Mouse (Mus musculus): Measurements from ENCODE around the gene Ndrg4. TPM values are rescaled to one million over a fixed set of nuclear protein-coding genes. Genes with fewer than 3 reads are reported as not detected.

Gene Ndrg4
- polyA plus RNA-seq, 1 experiment from 2014 or later = 204 TPM

DNA sequence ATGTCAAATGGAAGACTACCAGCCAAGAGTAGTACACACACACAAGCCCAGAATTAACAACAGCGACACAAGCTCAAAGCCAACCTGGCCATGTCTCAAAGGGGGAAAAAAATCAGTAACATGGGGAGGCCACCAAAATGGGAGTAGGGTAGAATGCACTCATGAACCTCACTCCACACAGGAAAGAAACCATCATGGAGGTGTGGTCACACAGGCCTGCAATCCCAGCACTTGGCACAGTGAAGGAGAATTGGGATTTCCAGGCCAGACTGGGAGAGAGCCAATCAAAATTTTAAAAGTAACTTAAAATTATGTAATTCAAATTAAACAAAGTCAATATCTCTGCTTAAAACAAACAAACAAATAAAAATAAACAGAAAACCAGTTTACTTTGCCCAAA, 75.1 kb downstream of the Ndrg4 start:
- no peak overlapping the region for H3K27ac ChIP-seq (replicated peaks)
- no peaks in the 10 kb centered on the region for H3K4me1 ChIP-seq
- no peak overlapping the region for H3K4me3 ChIP-seq
- WGBS = 94% methylated on average over 1 of the region's 1 CpGs
- H3K36me3 ChIP-seq = peaks cover 77% of the 10 kb centered on the region
- H3K9me3 ChIP-seq = no peaks in the 10 kb centered on the region
- H3K27me3 ChIP-seq = no peaks in the 10 kb centered on the region
- H3K9ac ChIP-seq (replicated peaks) = no peak overlapping the region
- no peak for ATAC-seq (replicated peaks)
- H3K4me2 ChIP-seq (replicated peaks) = no peak overlapping the region

GRCm38 (mm10) chr8:95760323-95760722, 83.5 kb downstream of the Ndrg4 start:
- H3K4me2 ChIP-seq (replicated peaks) = no peak overlapping the region
- 92% methylated on average over 6 of the region's 6 CpGs for WGBS
- H3K4me1 ChIP-seq = no peaks in the 10 kb centered on the region
- no peak overlapping the region for H3K4me3 ChIP-seq
- no peak overlapping the region for H3K9ac ChIP-seq (replicated peaks)
- no peak for ATAC-seq (replicated peaks)
- H3K27ac ChIP-seq (replicated peaks) = no peak overlapping the region
- no peaks in the 10 kb centered on the region for H3K27me3 ChIP-seq
- no peaks in the 10 kb centered on the region for H3K9me3 ChIP-seq
- H3K36me3 ChIP-seq = peaks cover 83% of the 10 kb centered on the region

- Histone ChIP-seq H3K36me3 (peaks cover 86% of the 10 kb centered on the region), H3K4me3 (no peak overlapping the region), H3K9ac (replicated peaks) (no peak overlapping the region), H3K9me3 (no peaks in the 10 kb centered on the region), H3K27me3 (no peaks in the 10 kb centered on the region), H3K27ac (replicated peaks) (no peak overlapping the region), H3K4me1 (no peaks in the 10 kb centered on the region), H3K4me2 (replicated peaks) (no peak overlapping the region)
- 91% methylated on average over 1 of the region's 1 CpGs for WGBS
- ATAC-seq (replicated peaks) = no peak
Measured at GRCm38 (mm10) chr8:95764133-95764532, 87.4 kb downstream of the Ndrg4 start.

Small RNAs within 50 kb of the gene (microRNA-seq; reads per million reads assigned to microRNA genes)
- 0.66 reads per million for gene Mir7073

Other genes with a start within 250 kb of the Ndrg4 start
- gene Cfap20, start 242.1 kb upstream of the Ndrg4 start, polyA plus RNA-seq (2015; fragmentation: Nextera tagmentation; extraction: Ambion mirVana) = 131 and 141 TPM in 2 replicates
- 9.8 and 10.6 TPM in 2 replicates for gene Csnk2a2, start 186.9 kb upstream of the Ndrg4 start, polyA plus RNA-seq (2015; fragmentation: Nextera tagmentation; extraction: Ambion mirVana)
- 0.95 and 2.0 TPM in 2 replicates for gene Ccdc113, start 142.9 kb upstream of the Ndrg4 start, polyA plus RNA-seq (2015; fragmentation: Nextera tagmentation; extraction: Ambion mirVana)
- gene Prss54, start 100.6 kb upstream of the Ndrg4 start, polyA plus RNA-seq (2015; fragmentation: Nextera tagmentation; extraction: Ambion mirVana) = not detected in 2 replicates
- gene Gins3, start 43.5 kb upstream of the Ndrg4 start, polyA plus RNA-seq (2015; fragmentation: Nextera tagmentation; extraction: Ambion mirVana) = 10.6 and 14.0 TPM in 2 replicates
- gene Setd6, start 38.9 kb downstream of the Ndrg4 start, polyA plus RNA-seq (2015; fragmentation: Nextera tagmentation; extraction: Ambion mirVana) = 26.1 and 28.8 TPM in 2 replicates
- 51.7 and 52.7 TPM in 2 replicates for gene Cnot1, start 130.5 kb downstream of the Ndrg4 start, polyA plus RNA-seq (2015; fragmentation: Nextera tagmentation; extraction: Ambion mirVana)
- gene Sap18b, start 148.4 kb downstream of the Ndrg4 start, polyA plus RNA-seq (2015; fragmentation: Nextera tagmentation; extraction: Ambion mirVana) = 258 and 266 TPM in 2 replicates
- gene Slc38a7, start 176.6 kb downstream of the Ndrg4 start, polyA plus RNA-seq (2015; fragmentation: Nextera tagmentation; extraction: Ambion mirVana) = 28.5 and 28.9 TPM in 2 replicates
- gene Got2, start 211.6 kb downstream of the Ndrg4 start, polyA plus RNA-seq (2015; fragmentation: Nextera tagmentation; extraction: Ambion mirVana) = 156 and 160 TPM in 2 replicates

Data from forebrain, embryonic 15.5 days (tissue).